Mouse (Mus musculus) forebrain, embryonic 10.5 days (tissue): Measurements from ENCODE around the gene Zfhx2. TPM values are rescaled to one million over a fixed set of nuclear protein-coding genes. Genes with fewer than 3 reads are reported as not detected.
A peak's percentile ranks its signal among the peaks of the same experiment; 100 is the strongest.

Experiments used
- DNase-seq: peaks from one replicate; pipeline ENCODE4 v3.0.0-alpha.2; 2017; ENCODE audit warnings: low spot score; ENCODE audit errors: extremely low spot score
- H3K27ac ChIP-seq: fragments of 300-500 bp; sonication (generic); 2 replicates; pipeline ENCODE4 v1.5.1; 2016; ENCODE audit warnings: mild to moderate bottlenecking
- H3K27me3 ChIP-seq: fragments of 300-500 bp; sonication (generic); 2 replicates; pipeline ENCODE4 v1.6.1; 2016; ENCODE audit warnings: mild to moderate bottlenecking; ENCODE audit not compliant: poor library complexity, severe bottlenecking
- H3K36me3 ChIP-seq: fragments of 300-500 bp; sonication (generic); replicated peaks from 2 replicates; pipeline ENCODE4 v1.6.1; 2016; ENCODE audit warnings: mild to moderate bottlenecking, moderate library complexity
- H3K4me1 ChIP-seq: fragments of 300-500 bp; sonication (generic); 2 replicates; pipeline ENCODE4 v1.6.1; 2016
- H3K4me3 ChIP-seq: fragments of 300-500 bp; sonication (generic); 2 replicates; pipeline ENCODE4 v1.5.1; 2016; ENCODE audit warnings: mild to moderate bottlenecking, moderate library complexity
- H3K9me3 ChIP-seq: fragments of 300-500 bp; sonication (generic); 2 replicates; pipeline ENCODE4 v1.6.1; 2016; ENCODE audit warnings: mild to moderate bottlenecking, moderate library complexity
- WGBS: fragments of 180-500 bp; shearing (Covaris S2); methylation state at CpG from one replicate; pipeline ENCODE4 v1.1.7; 2016; 5-methylcytosine and 5-hydroxymethylcytosine counted together
- polyA plus RNA-seq: library from polyadenylated mRNA; unstranded; fragments of >200 nt; fragmentation: Nextera tagmentation; extraction: Ambion mirVana; gene quantifications from 2 replicates; pipeline ENCODE4 v1.2.1, GENCODE M21; 2016

Zfhx2 gene
- polyA plus RNA-seq, 1 experiment from 2014 or later, result 9.2 TPM

GRCm38 (mm10) chr14:55085324-55086008, 6.7 kb downstream of the Zfhx2 start:
- no peak for DNase-seq
- H3K4me3 ChIP-seq, result no peak overlapping the region
- no peaks in the 10 kb centered on the region for H3K9me3 ChIP-seq
- H3K27me3 ChIP-seq, result peaks cover 33% of the 10 kb centered on the region; the same call in 1 of the 2 replicates
- H3K36me3 ChIP-seq, result no peaks in the 10 kb centered on the region
- WGBS, result 50% methylated on average over 9 of the region's 9 CpGs
- peaks cover 39% of the 10 kb centered on the region for H3K4me1 ChIP-seq
- peak overlapping the region; percentile 53; the same call in 1 of the 2 replicates for H3K27ac ChIP-seq

GRCm38 (mm10) chr14:55083481-55083880, 8.6 kb downstream of the Zfhx2 start:
- H3K9me3 ChIP-seq, result no peaks in the 10 kb centered on the region
- DNase-seq, result no peak
- H3K27me3 ChIP-seq, result peaks cover 40% of the 10 kb centered on the region
- 77% methylated on average over 6 of the region's 6 CpGs for WGBS
- no peaks in the 10 kb centered on the region for H3K36me3 ChIP-seq
- H3K4me3 ChIP-seq, result no peak overlapping the region
- H3K4me1 ChIP-seq, result peaks cover 39% of the 10 kb centered on the region
- H3K27ac ChIP-seq, result no peak overlapping the region

- no peaks in the 10 kb centered on the region for H3K9me3 ChIP-seq
- H3K27ac ChIP-seq, result no peak overlapping the region
- 54% methylated on average over 5 of the region's 5 CpGs for WGBS
- H3K27me3 ChIP-seq, result peaks cover 43% of the 10 kb centered on the region
- H3K36me3 ChIP-seq, result no peaks in the 10 kb centered on the region
- H3K4me3 ChIP-seq, result no peak overlapping the region
- DNase-seq, result no peak
- peaks cover 42% of the 10 kb centered on the region for H3K4me1 ChIP-seq
These were observed 11.0 kb downstream of the Zfhx2 start for GRCm38 (mm10) chr14:55081105-55081504.

GRCm38 (mm10) chr14:55079214-55079970, 12.7 kb downstream of the Zfhx2 start:
- peak; percentile 85 for DNase-seq
- H3K4me1 ChIP-seq, result peaks cover 29% of the 10 kb centered on the region
- no peaks in the 10 kb centered on the region for H3K9me3 ChIP-seq
- peak overlapping the region; percentile 62; the same call in 1 of the 2 replicates for H3K27ac ChIP-seq
- peak overlapping the region; percentile 32; the same call in 1 of the 2 replicates for H3K4me3 ChIP-seq
- WGBS, result 22% methylated on average over 8 of the region's 8 CpGs
- H3K36me3 ChIP-seq, result peaks cover 7% of the 10 kb centered on the region
- peaks cover 42% of the 10 kb centered on the region for H3K27me3 ChIP-seq

- Histone ChIP-seq H3K4me1 (peaks cover 29% of the 10 kb centered on the region), H3K27me3 (peaks cover 45% of the 10 kb centered on the region), H3K4me3 (peak overlapping the region; percentile 32), H3K27ac (peak overlapping the region; percentile 62; the same call in 1 of the 2 replicates), H3K36me3 (peaks cover 17% of the 10 kb centered on the region), H3K9me3 (no peaks in the 10 kb centered on the region)
- 2% methylated on average over 23 of the region's 23 CpGs for WGBS
- no peak for DNase-seq
These were observed 13.6 kb downstream of the Zfhx2 start for GRCm38 (mm10) chr14:55078366-55078989.

- 8% methylated on average over 15 of the region's 15 CpGs for WGBS
- H3K4me1 ChIP-seq, result peaks cover 30% of the 10 kb centered on the region
- peak overlapping the region; percentile 62; the same call in 1 of the 2 replicates for H3K27ac ChIP-seq
- H3K36me3 ChIP-seq, result peaks cover 24% of the 10 kb centered on the region
- H3K4me3 ChIP-seq, result peak overlapping the region; percentile 32
- DNase-seq, result no peak
- no peaks in the 10 kb centered on the region for H3K9me3 ChIP-seq
- H3K27me3 ChIP-seq, result peaks cover 52% of the 10 kb centered on the region
These were observed 14.4 kb downstream of the Zfhx2 start for GRCm38 (mm10) chr14:55077481-55078365.

- H3K27ac ChIP-seq, result no peak overlapping the region
- peaks cover 57% of the 10 kb centered on the region for H3K27me3 ChIP-seq
- 63% methylated on average over 3 of the region's 3 CpGs for WGBS
- H3K4me1 ChIP-seq, result peaks cover 38% of the 10 kb centered on the region
- DNase-seq, result no peak
- no peak overlapping the region for H3K4me3 ChIP-seq
- H3K9me3 ChIP-seq, result no peaks in the 10 kb centered on the region
- peaks cover 32% of the 10 kb centered on the region for H3K36me3 ChIP-seq
These were observed 15.2 kb downstream of the Zfhx2 start for GRCm38 (mm10) chr14:55076956-55077355.

GRCm38 (mm10) chr14:55076224-55076623, 15.9 kb downstream of the Zfhx2 start:
- 71% methylated on average over 6 of the region's 6 CpGs for WGBS
- Histone ChIP-seq H3K9me3 (no peaks in the 10 kb centered on the region), H3K4me3 (no peak overlapping the region), H3K4me1 (peaks cover 45% of the 10 kb centered on the region), H3K36me3 (peaks cover 35% of the 10 kb centered on the region), H3K27ac (no peak overlapping the region), H3K27me3 (peaks cover 65% of the 10 kb centered on the region)
- DNase-seq, result no peak

GRCm38 (mm10) chr14:55074416-55074815, 17.7 kb downstream of the Zfhx2 start:
- Histone ChIP-seq H3K27ac (no peak overlapping the region), H3K27me3 (peaks cover 75% of the 10 kb centered on the region), H3K9me3 (no peaks in the 10 kb centered on the region), H3K36me3 (peaks cover 53% of the 10 kb centered on the region), H3K4me3 (no peak overlapping the region), H3K4me1 (peaks cover 47% of the 10 kb centered on the region)
- WGBS, result 96% methylated on average over 12 of the region's 12 CpGs
- DNase-seq, result no peak

- Histone ChIP-seq H3K27ac (peak overlapping the region; percentile 22; the same call in 1 of the 2 replicates), H3K4me1 (peaks cover 25% of the 10 kb centered on the region), H3K9me3 (no peaks in the 10 kb centered on the region), H3K27me3 (peaks cover 48% of the 10 kb centered on the region), H3K4me3 (no peak overlapping the region; the same call in 1 of the 2 replicates), H3K36me3 (peaks cover 79% of the 10 kb centered on the region)
- no peak for DNase-seq
- 25% methylated on average over 19 of the region's 19 CpGs for WGBS
These were observed 20.4 kb downstream of the Zfhx2 start for GRCm38 (mm10) chr14:55071756-55072155.

GRCm38 (mm10) chr14:55066042-55066441, 26.1 kb downstream of the Zfhx2 start:
- Histone ChIP-seq H3K4me1 (peaks cover 26% of the 10 kb centered on the region), H3K4me3 (no peak overlapping the region), H3K27ac (no peak overlapping the region), H3K27me3 (peaks cover 46% of the 10 kb centered on the region), H3K9me3 (no peaks in the 10 kb centered on the region), H3K36me3 (peaks cover 83% of the 10 kb centered on the region)
- WGBS, result 92% methylated on average over 8 of the region's 8 CpGs
- DNase-seq, result no peak

GRCm38 (mm10) chr14:55065391-55065790, 26.7 kb downstream of the Zfhx2 start:
- Histone ChIP-seq H3K27me3 (peaks cover 39% of the 10 kb centered on the region), H3K9me3 (no peaks in the 10 kb centered on the region), H3K27ac (no peak overlapping the region), H3K4me3 (no peak overlapping the region), H3K4me1 (peaks cover 26% of the 10 kb centered on the region), H3K36me3 (peaks cover 77% of the 10 kb centered on the region)
- no peak for DNase-seq
- WGBS, result 92% methylated on average over 13 of the region's 13 CpGs
